Mouse (Mus musculus) hindbrain, embryonic 12.5 days (tissue): ENCODE results near the gene Gltp. TPM values are rescaled to one million over a fixed set of nuclear protein-coding genes. Genes with fewer than 3 reads are reported as not detected.

ENCODE experiments used
- ATAC-seq: fragments of 200-750 bp; cut with Nextera tagmentation; 2 replicates; pipeline ENCODE4 v1.8.0; 2017; ENCODE audit warnings: moderate TSS enrichment; ENCODE audit not compliant: low FRiP score
- H3K27ac ChIP-seq: fragments of 300-500 bp; sonication (generic); 2 replicates; pipeline ENCODE4 v1.5.1; 2016; ENCODE audit warnings: mild to moderate bottlenecking
- H3K27me3 ChIP-seq: fragments of 300-500 bp; sonication (generic); 2 replicates; pipeline ENCODE4 v1.6.1; 2016; ENCODE audit warnings: mild to moderate bottlenecking
- H3K36me3 ChIP-seq: fragments of 300-500 bp; sonication (generic); 2 replicates; pipeline ENCODE4 v1.6.1; 2016; ENCODE audit warnings: mild to moderate bottlenecking
- H3K4me1 ChIP-seq: fragments of 300-500 bp; sonication (generic); 2 replicates; pipeline ENCODE4 v1.6.1; 2016
- H3K4me2 ChIP-seq: fragments of 300-500 bp; sonication (generic); replicated peaks from 2 replicates; pipeline ENCODE4 v1.6.1; 2016; ENCODE audit warnings: mild to moderate bottlenecking
- H3K4me3 ChIP-seq: fragments of 300-500 bp; sonication (generic); 2 replicates; pipeline ENCODE4 v1.5.1; 2016; ENCODE audit warnings: mild to moderate bottlenecking
- H3K9ac ChIP-seq: fragments of 300-500 bp; sonication (generic); 2 replicates; pipeline ENCODE4 v1.6.1; 2016; ENCODE audit warnings: mild to moderate bottlenecking, moderate library complexity
- H3K9me3 ChIP-seq: fragments of 300-500 bp; sonication (generic); replicated peaks from 2 replicates; pipeline ENCODE4 v1.6.1; 2016; ENCODE audit warnings: mild to moderate bottlenecking
- WGBS: fragments of 180-500 bp; shearing (Covaris S2); methylation state at CpG from one replicate; pipeline ENCODE4 v1.1.7; 2016; 5-methylcytosine and 5-hydroxymethylcytosine counted together
- polyA plus RNA-seq: library from polyadenylated mRNA; unstranded; fragments of >200 nt; fragmentation: Nextera tagmentation; extraction: Ambion mirVana; gene quantifications from 2 replicates; pipeline ENCODE4 v1.2.1, GENCODE M21; 2016

Gltp gene
- polyA plus RNA-seq, 1 experiment from 2014 or later, result 63.3 TPM

GRCm38 (mm10) chr5:114696939-114697338, 6.2 kb upstream of the Gltp start:
- peaks cover 7% of the 10 kb centered on the region; the same call in 1 of the 2 replicates for H3K27me3 ChIP-seq
- H3K9me3 ChIP-seq, result no peaks in the 10 kb centered on the region
- H3K9ac ChIP-seq, result no peak overlapping the region
- H3K27ac ChIP-seq, result no peak overlapping the region
- no peak overlapping the region for H3K4me3 ChIP-seq
- no peak overlapping the region for H3K4me2 ChIP-seq
- WGBS, result 83% methylated on average over 17 of the region's 17 CpGs
- ATAC-seq, result no peak
- H3K4me1 ChIP-seq, result no peaks in the 10 kb centered on the region
- no peaks in the 10 kb centered on the region for H3K36me3 ChIP-seq

- Histone ChIP-seq H3K36me3 (no peaks in the 10 kb centered on the region), H3K27ac (no peak overlapping the region), H3K4me1 (peaks cover 4% of the 10 kb centered on the region), H3K4me3 (no peak overlapping the region), H3K9ac (no peak overlapping the region), H3K9me3 (no peaks in the 10 kb centered on the region), H3K4me2 (no peak overlapping the region), H3K27me3 (peaks cover 7% of the 10 kb centered on the region; the same call in 1 of the 2 replicates)
- ATAC-seq, result no peak
- 77% methylated on average over 5 of the region's 5 CpGs for WGBS
These were observed 5.0 kb upstream of the Gltp start for GRCm38 (mm10) chr5:114695775-114696174.

GRCm38 (mm10) chr5:114689700-114690366, 951 bp downstream of the Gltp start:
- Histone ChIP-seq H3K9ac (peak overlapping the region; percentile 76), H3K36me3 (no peaks in the 10 kb centered on the region), H3K9me3 (no peaks in the 10 kb centered on the region), H3K4me2 (peak overlapping the region; percentile 88), H3K4me3 (peak overlapping the region; percentile 71), H3K4me1 (peaks cover 22% of the 10 kb centered on the region), H3K27ac (no peak overlapping the region), H3K27me3 (peaks cover 7% of the 10 kb centered on the region; the same call in 1 of the 2 replicates)
- WGBS, result 22% methylated on average over 16 of the region's 16 CpGs
- no peak for ATAC-seq

GRCm38 (mm10) chr5:114688703-114689102, 2.1 kb downstream of the Gltp start:
- H3K9ac ChIP-seq, result no peak overlapping the region
- peaks cover 30% of the 10 kb centered on the region for H3K4me1 ChIP-seq
- H3K27ac ChIP-seq, result no peak overlapping the region
- H3K36me3 ChIP-seq, result no peaks in the 10 kb centered on the region
- H3K4me3 ChIP-seq, result no peak overlapping the region
- no peaks in the 10 kb centered on the region for H3K9me3 ChIP-seq
- no peak overlapping the region for H3K4me2 ChIP-seq
- H3K27me3 ChIP-seq, result 0 out of 2 replicates have a peak, but pooled peaks cover 2% of the 10 kb centered on the region
- 82% methylated on average over 13 of the region's 13 CpGs for WGBS
- no peak for ATAC-seq

GRCm38 (mm10) chr5:114687901-114688300, 2.9 kb downstream of the Gltp start:
- H3K27me3 ChIP-seq, result no peaks in the 10 kb centered on the region
- no peak overlapping the region for H3K4me3 ChIP-seq
- no peak overlapping the region for H3K4me2 ChIP-seq
- H3K9ac ChIP-seq, result no peak overlapping the region
- ATAC-seq, result no peak
- peaks cover 36% of the 10 kb centered on the region for H3K4me1 ChIP-seq
- H3K9me3 ChIP-seq, result no peaks in the 10 kb centered on the region
- H3K27ac ChIP-seq, result no peak overlapping the region
- no peaks in the 10 kb centered on the region for H3K36me3 ChIP-seq

GRCm38 (mm10) chr5:114686726-114687210, 4.0 kb downstream of the Gltp start:
- no peak overlapping the region for H3K27ac ChIP-seq
- no peaks in the 10 kb centered on the region for H3K27me3 ChIP-seq
- no peaks in the 10 kb centered on the region for H3K9me3 ChIP-seq
- H3K4me2 ChIP-seq, result no peak overlapping the region
- 61% methylated on average over 7 of the region's 7 CpGs for WGBS
- no peak overlapping the region for H3K4me3 ChIP-seq
- peaks cover 37% of the 10 kb centered on the region for H3K4me1 ChIP-seq
- H3K36me3 ChIP-seq, result no peaks in the 10 kb centered on the region
- no peak for ATAC-seq
- H3K9ac ChIP-seq, result no peak overlapping the region

GRCm38 (mm10) chr5:114685986-114686385, 4.8 kb downstream of the Gltp start:
- no peaks in the 10 kb centered on the region for H3K27me3 ChIP-seq
- ATAC-seq, result no peak
- H3K27ac ChIP-seq, result no peak overlapping the region
- H3K9ac ChIP-seq, result no peak overlapping the region
- H3K36me3 ChIP-seq, result no peaks in the 10 kb centered on the region
- H3K4me2 ChIP-seq, result no peak overlapping the region
- WGBS, result 92% methylated on average over 5 of the region's 5 CpGs
- H3K9me3 ChIP-seq, result no peaks in the 10 kb centered on the region
- H3K4me3 ChIP-seq, result no peak overlapping the region
- peaks cover 34% of the 10 kb centered on the region for H3K4me1 ChIP-seq

- Histone ChIP-seq H3K9ac (no peak overlapping the region), H3K4me1 (peaks cover 32% of the 10 kb centered on the region), H3K27me3 (no peaks in the 10 kb centered on the region), H3K4me3 (no peak overlapping the region), H3K4me2 (no peak overlapping the region), H3K9me3 (no peaks in the 10 kb centered on the region), H3K27ac (no peak overlapping the region), H3K36me3 (peaks cover 7% of the 10 kb centered on the region; the same call in 1 of the 2 replicates)
- 80% methylated on average over 8 of the region's 8 CpGs for WGBS
- ATAC-seq, result no peak
These were observed 9.1 kb downstream of the Gltp start for GRCm38 (mm10) chr5:114681717-114682116.

- Histone ChIP-seq H3K9me3 (no peaks in the 10 kb centered on the region), H3K27me3 (no peaks in the 10 kb centered on the region), H3K27ac (no peak overlapping the region), H3K4me2 (no peak overlapping the region), H3K4me3 (no peak overlapping the region), H3K9ac (no peak overlapping the region), H3K4me1 (peaks cover 32% of the 10 kb centered on the region), H3K36me3 (peaks cover 16% of the 10 kb centered on the region)
- 73% methylated on average over 19 of the region's 19 CpGs for WGBS
- no peak for ATAC-seq
These were observed 10.0 kb downstream of the Gltp start for GRCm38 (mm10) chr5:114680676-114681285.

GRCm38 (mm10) chr5:114679841-114680591, 10.8 kb downstream of the Gltp start:
- WGBS, result 57% methylated on average over 17 of the region's 17 CpGs
- peaks cover 22% of the 10 kb centered on the region for H3K36me3 ChIP-seq
- H3K4me3 ChIP-seq, result no peak overlapping the region
- no peak for ATAC-seq
- no peak overlapping the region for H3K9ac ChIP-seq
- no peak overlapping the region for H3K4me2 ChIP-seq
- H3K4me1 ChIP-seq, result peaks cover 32% of the 10 kb centered on the region
- H3K27ac ChIP-seq, result peak overlapping the region; percentile 7; the same call in 1 of the 2 replicates
- no peaks in the 10 kb centered on the region for H3K9me3 ChIP-seq
- no peaks in the 10 kb centered on the region for H3K27me3 ChIP-seq

GRCm38 (mm10) chr5:114674594-114674993, 16.2 kb downstream of the Gltp start:
- peaks cover 3% of the 10 kb centered on the region for H3K4me1 ChIP-seq
- H3K27ac ChIP-seq, result no peak overlapping the region
- H3K36me3 ChIP-seq, result peaks cover 43% of the 10 kb centered on the region
- no peak for ATAC-seq
- H3K4me2 ChIP-seq, result no peak overlapping the region
- H3K9ac ChIP-seq, result no peak overlapping the region
- no peaks in the 10 kb centered on the region; the same call in 1 of the 2 replicates for H3K27me3 ChIP-seq
- H3K9me3 ChIP-seq, result no peaks in the 10 kb centered on the region
- WGBS, result 86% methylated on average over 8 of the region's 8 CpGs
- no peak overlapping the region for H3K4me3 ChIP-seq

- no peak overlapping the region for H3K9ac ChIP-seq
- no peak for ATAC-seq
- H3K9me3 ChIP-seq, result no peaks in the 10 kb centered on the region
- no peaks in the 10 kb centered on the region; the same call in 1 of the 2 replicates for H3K27me3 ChIP-seq
- H3K4me1 ChIP-seq, result no peaks in the 10 kb centered on the region
- 87% methylated on average over 13 of the region's 13 CpGs for WGBS
- H3K36me3 ChIP-seq, result peaks cover 46% of the 10 kb centered on the region
- no peak overlapping the region for H3K4me2 ChIP-seq
- no peak overlapping the region for H3K27ac ChIP-seq
- H3K4me3 ChIP-seq, result no peak overlapping the region
These were observed 17.7 kb downstream of the Gltp start for GRCm38 (mm10) chr5:114673114-114673513.
